Mouse (Mus musculus) midbrain, embryonic 12.5 days (tissue): Measurements from ENCODE around the gene Rnf212. TPM values are rescaled to one million over a fixed set of nuclear protein-coding genes. Genes with fewer than 3 reads are reported as not detected.

Experiments used
- ATAC-seq: fragments of 200-750 bp; cut with Nextera tagmentation; 2 replicates; pipeline ENCODE4 v1.8.0; 2017; ENCODE audit warnings: low read depth, moderate TSS enrichment, moderate library complexity; ENCODE audit not compliant: low FRiP score
- H3K27ac ChIP-seq: fragments of 300-500 bp; sonication (generic); replicated peaks from 2 replicates; pipeline ENCODE4 v1.5.1; 2016; ENCODE audit warnings: mild to moderate bottlenecking
- H3K27me3 ChIP-seq: fragments of 300-500 bp; sonication (generic); 2 replicates; pipeline ENCODE4 v1.6.1; 2016; ENCODE audit warnings: mild to moderate bottlenecking
- H3K36me3 ChIP-seq: fragments of 300-500 bp; sonication (generic); 2 replicates; pipeline ENCODE4 v1.6.1; 2016
- H3K4me1 ChIP-seq: fragments of 300-500 bp; sonication (generic); 2 replicates; pipeline ENCODE4 v1.6.1; 2016
- H3K4me2 ChIP-seq: fragments of 300-500 bp; sonication (generic); replicated peaks from 2 replicates; pipeline ENCODE4 v1.6.1; 2016; ENCODE audit warnings: mild to moderate bottlenecking, moderate library complexity
- H3K4me3 ChIP-seq: fragments of 300-500 bp; sonication (generic); 2 replicates; pipeline ENCODE4 v1.5.1; 2016; ENCODE audit warnings: mild to moderate bottlenecking
- H3K9ac ChIP-seq: fragments of 300-500 bp; sonication (generic); replicated peaks from 2 replicates; pipeline ENCODE4 v1.6.1; 2016; ENCODE audit warnings: mild to moderate bottlenecking, moderate library complexity
- H3K9me3 ChIP-seq: fragments of 300-500 bp; sonication (generic); 2 replicates; pipeline ENCODE4 v1.6.1; 2016; ENCODE audit warnings: mild to moderate bottlenecking
- WGBS: fragments of 180-500 bp; shearing (Covaris S2); methylation state at CpG from one replicate; pipeline ENCODE4 v1.1.7; 2016; 5-methylcytosine and 5-hydroxymethylcytosine counted together
- polyA plus RNA-seq: library from polyadenylated mRNA; unstranded; fragments of >200 nt; fragmentation: Nextera tagmentation; extraction: Ambion mirVana; gene quantifications from 2 replicates; pipeline ENCODE4 v1.2.1, GENCODE M21; 2016

Rnf212 gene
- polyA plus RNA-seq, 1 experiment from 2014 or later: not detected

DNA sequence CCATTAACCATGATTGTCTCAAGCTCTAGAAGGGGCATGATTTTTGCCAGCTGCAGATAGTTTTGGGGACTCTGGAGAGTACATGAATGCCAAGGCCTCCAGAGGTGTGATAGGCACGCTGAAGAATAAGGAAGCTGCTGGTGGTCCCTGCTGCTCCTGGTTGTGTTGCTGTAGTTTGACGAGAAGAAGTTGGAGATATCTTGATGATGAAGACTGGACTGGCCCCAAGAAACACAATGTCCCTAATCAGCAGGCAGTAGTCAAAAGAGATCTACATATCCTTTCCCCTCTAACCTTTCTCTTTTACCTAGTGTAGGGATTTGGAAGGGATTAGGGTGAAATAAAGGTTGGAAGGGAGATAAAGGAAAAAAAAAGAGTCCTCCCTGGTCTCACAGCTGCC, 32.2 kb downstream of the Rnf212 start:
- H3K36me3 ChIP-seq: no peaks in the 10 kb centered on the region
- no peak for ATAC-seq
- no peak overlapping the region for H3K4me3 ChIP-seq
- H3K27ac ChIP-seq: no peak overlapping the region
- H3K9me3 ChIP-seq: no peaks in the 10 kb centered on the region
- H3K27me3 ChIP-seq: no peaks in the 10 kb centered on the region
- 64% methylated on average over 2 of the region's 2 CpGs for WGBS
- H3K4me1 ChIP-seq: no peaks in the 10 kb centered on the region
- no peak overlapping the region for H3K9ac ChIP-seq
- H3K4me2 ChIP-seq: no peak overlapping the region

DNA sequence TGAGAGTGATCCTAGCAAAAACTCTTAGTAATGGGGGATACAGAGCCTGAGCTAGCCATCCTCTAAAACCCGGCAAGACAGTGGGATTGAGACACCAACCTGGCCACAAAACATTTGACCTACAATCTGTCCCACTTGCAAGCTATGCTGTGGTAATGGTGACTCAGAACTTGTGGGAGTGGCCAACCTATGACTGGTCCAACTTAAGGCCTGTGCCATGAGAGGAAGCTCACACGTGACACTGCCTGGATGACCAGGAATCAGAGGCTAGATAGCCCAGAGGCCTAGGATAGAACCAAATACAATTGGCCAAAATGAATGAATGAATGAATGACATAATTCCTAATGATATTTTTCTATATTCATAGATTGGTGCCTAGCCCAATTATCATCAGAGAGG, 32.9 kb downstream of the Rnf212 start:
- no peaks in the 10 kb centered on the region for H3K4me1 ChIP-seq
- H3K4me3 ChIP-seq: no peak overlapping the region
- no peak overlapping the region for H3K4me2 ChIP-seq
- ATAC-seq: no peak
- H3K36me3 ChIP-seq: no peaks in the 10 kb centered on the region
- H3K9ac ChIP-seq: no peak overlapping the region
- no peaks in the 10 kb centered on the region for H3K27me3 ChIP-seq
- H3K27ac ChIP-seq: no peak overlapping the region
- 93% methylated on average over 2 of the region's 2 CpGs for WGBS
- H3K9me3 ChIP-seq: no peaks in the 10 kb centered on the region

DNA sequence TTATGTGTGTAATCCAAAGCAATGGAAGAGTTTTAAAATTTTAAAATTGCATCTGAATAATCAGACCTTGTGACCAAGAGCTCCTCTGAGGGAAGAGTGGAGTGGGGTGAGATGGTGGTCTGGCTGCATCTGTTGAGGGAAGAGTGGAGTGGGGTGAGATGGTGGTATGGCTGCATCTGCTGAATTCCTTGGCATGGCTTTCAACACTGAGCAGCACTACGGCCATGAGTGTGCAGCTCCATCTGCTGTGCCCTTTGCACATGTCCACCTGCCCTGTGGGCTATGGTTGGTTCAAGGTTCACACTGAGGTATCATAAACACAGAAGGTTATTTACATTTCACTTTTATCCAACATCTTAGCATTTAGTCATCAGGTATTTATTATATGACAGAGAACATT, 47.4 kb downstream of the Rnf212 start:
- H3K4me2 ChIP-seq: no peak overlapping the region

DNA sequence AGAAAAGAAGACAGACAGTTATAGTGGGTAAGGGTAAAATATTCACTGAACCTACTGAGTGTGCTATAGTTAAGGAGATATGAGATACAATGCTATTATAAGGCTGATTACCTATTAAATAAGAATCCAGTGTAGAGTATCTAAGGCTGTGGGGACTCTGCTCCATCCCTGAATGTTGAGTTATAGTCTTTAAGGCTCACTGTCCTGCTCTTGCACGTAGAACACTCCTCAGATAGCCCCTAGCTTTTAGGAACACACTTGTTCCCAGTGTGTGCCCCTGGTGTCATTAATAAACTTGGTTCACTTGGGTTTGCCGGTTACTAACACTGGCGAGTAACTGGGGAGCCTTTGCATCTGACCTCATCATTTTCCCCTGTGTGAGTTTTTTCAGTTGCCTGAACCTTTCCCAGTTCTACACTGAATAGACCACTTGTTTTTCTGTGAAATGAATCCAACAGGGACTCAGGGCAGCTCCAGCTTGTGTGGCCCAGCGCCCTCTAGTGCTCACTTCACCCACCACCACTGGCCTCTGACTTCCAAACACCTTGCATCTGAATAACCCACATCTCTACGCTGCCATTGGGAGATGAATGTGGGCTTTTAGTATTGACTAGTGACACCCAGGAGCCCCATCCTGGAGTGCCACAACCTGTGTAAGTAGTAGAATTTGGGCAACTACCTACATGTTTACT, 48.1 kb downstream of the Rnf212 start:
- no peaks in the 10 kb centered on the region for H3K9me3 ChIP-seq
- no peaks in the 10 kb centered on the region for H3K4me1 ChIP-seq
- H3K9ac ChIP-seq: no peak overlapping the region
- peak; percentile 87; the same call in 1 of the 2 replicates for ATAC-seq
- H3K27me3 ChIP-seq: no peaks in the 10 kb centered on the region
- H3K4me2 ChIP-seq: no peak overlapping the region
- 28% methylated on average over 5 of the region's 5 CpGs for WGBS
- H3K36me3 ChIP-seq: no peaks in the 10 kb centered on the region
- H3K4me3 ChIP-seq: no peak overlapping the region
- no peak overlapping the region for H3K27ac ChIP-seq

More for the DNA sequence above, 47.4 kb downstream of the Rnf212 start:
- no peaks in the 10 kb centered on the region for H3K27me3 ChIP-seq
- H3K9ac ChIP-seq: no peak overlapping the region
- no peaks in the 10 kb centered on the region for H3K9me3 ChIP-seq
- H3K4me3 ChIP-seq: no peak overlapping the region
- 84% methylated on average over 1 of the region's 1 CpGs for WGBS
- no peaks in the 10 kb centered on the region for H3K4me1 ChIP-seq
- ATAC-seq: no peak
- H3K27ac ChIP-seq: no peak overlapping the region
- no peaks in the 10 kb centered on the region for H3K36me3 ChIP-seq

DNA sequence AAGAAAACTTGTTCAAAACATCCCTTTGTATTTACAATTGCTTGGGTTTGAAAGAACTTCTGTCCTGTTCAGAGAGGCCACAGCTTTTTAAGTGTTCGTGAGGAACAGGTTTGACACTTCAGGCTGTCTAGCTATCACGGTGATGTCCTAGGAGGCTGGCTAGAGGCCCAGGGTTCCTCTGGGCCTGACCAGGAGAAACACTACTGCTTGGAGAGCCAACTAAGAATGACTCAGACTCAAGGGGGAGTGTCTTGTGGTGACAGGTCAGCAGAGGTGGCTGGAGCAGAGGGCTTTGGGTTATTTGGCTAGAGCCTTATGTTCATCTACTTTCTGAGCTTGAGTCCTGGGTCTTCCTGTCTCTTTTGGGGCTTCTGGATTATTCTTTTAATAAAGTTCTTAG, 50.8 kb downstream of the Rnf212 start:
- 77% methylated on average over 2 of the region's 2 CpGs for WGBS
- no peaks in the 10 kb centered on the region for H3K4me1 ChIP-seq
- no peak overlapping the region for H3K4me2 ChIP-seq
- no peaks in the 10 kb centered on the region for H3K27me3 ChIP-seq
- H3K9me3 ChIP-seq: no peaks in the 10 kb centered on the region
- H3K36me3 ChIP-seq: no peaks in the 10 kb centered on the region
- no peak overlapping the region for H3K4me3 ChIP-seq
- no peak for ATAC-seq
- H3K27ac ChIP-seq: no peak overlapping the region
- H3K9ac ChIP-seq: no peak overlapping the region

DNA sequence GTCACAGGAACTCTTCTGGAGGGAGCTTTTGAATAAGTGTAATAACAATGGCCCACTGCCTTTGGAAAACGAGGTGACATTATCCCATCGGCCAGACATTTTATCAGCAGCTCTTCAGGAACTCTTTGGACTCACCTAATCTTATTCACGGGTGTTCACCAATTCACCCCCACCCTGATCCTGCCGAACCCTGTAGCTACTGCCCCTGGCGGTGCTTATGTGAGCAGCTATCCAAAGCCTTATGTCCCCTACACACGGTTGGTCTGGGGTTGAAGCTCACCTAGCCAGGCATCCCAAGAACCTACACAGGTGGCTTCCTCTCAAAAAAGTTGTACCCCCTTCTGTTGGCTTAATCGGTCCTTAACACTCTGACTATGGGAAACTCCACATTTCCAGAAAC, 55.0 kb downstream of the Rnf212 start:
- Histone ChIP-seq H3K4me2 (no peak overlapping the region), H3K36me3 (no peaks in the 10 kb centered on the region), H3K27me3 (no peaks in the 10 kb centered on the region), H3K9ac (no peak overlapping the region), H3K9me3 (no peaks in the 10 kb centered on the region), H3K4me3 (no peak overlapping the region), H3K4me1 (peaks cover 5% of the 10 kb centered on the region; the same call in 1 of the 2 replicates), H3K27ac (no peak overlapping the region)
- no peak for ATAC-seq
- 73% methylated on average over 7 of the region's 7 CpGs for WGBS

DNA sequence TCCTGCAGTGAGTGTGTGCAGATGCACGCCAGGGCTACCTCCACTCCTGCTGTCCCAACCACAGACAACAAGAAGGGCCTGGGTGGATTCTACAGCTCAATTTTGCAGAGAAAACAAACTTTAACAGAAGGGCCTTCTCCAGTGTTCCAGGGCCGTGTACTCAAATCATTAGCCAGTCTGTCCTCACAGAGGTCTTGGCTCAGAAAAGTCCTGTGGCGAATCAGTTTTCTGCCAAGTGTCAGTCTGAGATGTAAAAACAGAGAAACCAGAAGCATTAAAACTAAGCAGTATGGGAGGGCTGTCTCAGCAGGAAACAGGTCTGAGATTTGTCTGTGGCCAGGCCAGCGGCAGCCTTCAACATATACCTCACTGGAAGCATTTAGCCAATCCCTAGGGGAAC, 56.7 kb downstream of the Rnf212 start:
- no peaks in the 10 kb centered on the region for H3K36me3 ChIP-seq
- H3K27me3 ChIP-seq: no peaks in the 10 kb centered on the region
- H3K27ac ChIP-seq: no peak overlapping the region
- H3K9me3 ChIP-seq: no peaks in the 10 kb centered on the region
- peaks cover 5% of the 10 kb centered on the region; the same call in 1 of the 2 replicates for H3K4me1 ChIP-seq
- no peak overlapping the region for H3K9ac ChIP-seq
- H3K4me2 ChIP-seq: no peak overlapping the region
- no peak for ATAC-seq
- H3K4me3 ChIP-seq: no peak overlapping the region
- WGBS: 44% methylated on average over 4 of the region's 4 CpGs

DNA sequence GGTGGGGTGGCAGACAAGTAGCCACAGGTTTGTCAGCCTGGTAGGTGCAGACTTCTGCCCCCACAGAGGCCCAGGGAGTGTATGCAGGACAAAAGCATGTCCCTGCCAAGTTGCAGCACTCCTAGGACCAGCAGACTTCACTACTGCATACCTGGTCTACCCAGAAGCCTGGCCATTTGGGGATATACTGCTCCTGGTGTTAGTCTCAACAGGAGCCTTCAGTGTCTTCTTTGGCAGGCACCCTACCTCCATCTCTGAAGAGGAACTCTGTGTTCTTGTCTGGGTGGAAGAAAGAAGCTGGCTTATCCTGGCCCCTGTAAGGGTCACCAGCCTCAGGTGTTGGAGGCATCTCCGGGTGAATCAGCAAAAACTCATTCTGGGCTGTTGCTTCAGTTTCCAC, 58.8 kb downstream of the Rnf212 start:
- H3K9ac ChIP-seq: no peak overlapping the region
- peaks cover 5% of the 10 kb centered on the region; the same call in 1 of the 2 replicates for H3K4me1 ChIP-seq
- no peak overlapping the region for H3K4me3 ChIP-seq
- H3K9me3 ChIP-seq: no peaks in the 10 kb centered on the region
- H3K36me3 ChIP-seq: no peaks in the 10 kb centered on the region
- no peaks in the 10 kb centered on the region for H3K27me3 ChIP-seq
- 80% methylated on average over 1 of the region's 1 CpGs for WGBS
- ATAC-seq: no peak
- H3K4me2 ChIP-seq: no peak overlapping the region
- H3K27ac ChIP-seq: no peak overlapping the region

DNA sequence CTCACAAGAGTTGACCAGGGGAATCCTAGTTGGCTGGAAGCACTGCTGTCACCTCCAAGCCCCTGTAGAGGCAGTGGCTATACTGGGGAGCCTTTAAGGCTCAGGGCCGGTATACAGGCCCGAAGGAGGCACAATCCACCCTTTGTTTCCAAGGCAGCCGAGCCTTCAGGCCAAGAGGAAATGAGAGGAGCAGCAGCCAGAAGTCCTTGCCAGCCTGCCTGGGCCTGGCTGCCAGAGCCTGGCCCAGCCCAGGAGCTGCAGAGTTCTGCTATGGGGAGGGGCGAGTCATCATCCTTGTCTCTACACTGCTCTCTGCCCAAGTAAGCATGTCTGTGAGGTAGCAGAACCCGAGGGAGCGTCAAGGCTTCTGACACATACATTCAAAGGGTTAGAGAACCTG, 60.6 kb downstream of the Rnf212 start:
- Histone ChIP-seq H3K9ac (no peak overlapping the region), H3K27ac (no peak overlapping the region), H3K36me3 (no peaks in the 10 kb centered on the region), H3K9me3 (no peaks in the 10 kb centered on the region), H3K27me3 (no peaks in the 10 kb centered on the region), H3K4me3 (no peak overlapping the region), H3K4me1 (peaks cover 5% of the 10 kb centered on the region; the same call in 1 of the 2 replicates), H3K4me2 (no peak overlapping the region)
- WGBS: 66% methylated on average over 6 of the region's 6 CpGs
- ATAC-seq: no peak

DNA sequence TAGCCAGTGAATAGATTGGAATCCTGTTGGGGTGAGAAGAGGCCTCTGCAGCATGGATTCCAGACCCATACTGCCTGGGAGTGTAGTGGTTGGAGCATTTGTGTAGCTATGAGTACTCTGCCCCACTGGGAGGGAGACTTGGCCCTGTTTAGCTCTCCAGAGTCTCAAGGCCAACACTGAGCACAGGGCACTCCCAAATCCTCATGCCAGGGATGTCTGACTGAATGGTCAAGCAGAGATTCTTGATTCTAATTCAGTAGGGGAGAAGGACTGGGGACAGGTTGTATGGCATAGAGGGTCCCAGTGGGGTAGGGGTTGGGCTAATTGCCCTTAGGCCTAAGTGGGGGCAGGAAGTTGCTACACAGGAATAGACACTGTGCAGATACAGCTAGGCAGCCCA, 61.1 kb downstream of the Rnf212 start:
- no peak overlapping the region for H3K4me2 ChIP-seq
- H3K4me1 ChIP-seq: peaks cover 5% of the 10 kb centered on the region; the same call in 1 of the 2 replicates
- no peaks in the 10 kb centered on the region for H3K9me3 ChIP-seq
- H3K36me3 ChIP-seq: no peaks in the 10 kb centered on the region
- H3K27me3 ChIP-seq: no peaks in the 10 kb centered on the region
- no peak for ATAC-seq
- no peak overlapping the region for H3K9ac ChIP-seq
- H3K4me3 ChIP-seq: no peak overlapping the region
- no peak overlapping the region for H3K27ac ChIP-seq

DNA sequence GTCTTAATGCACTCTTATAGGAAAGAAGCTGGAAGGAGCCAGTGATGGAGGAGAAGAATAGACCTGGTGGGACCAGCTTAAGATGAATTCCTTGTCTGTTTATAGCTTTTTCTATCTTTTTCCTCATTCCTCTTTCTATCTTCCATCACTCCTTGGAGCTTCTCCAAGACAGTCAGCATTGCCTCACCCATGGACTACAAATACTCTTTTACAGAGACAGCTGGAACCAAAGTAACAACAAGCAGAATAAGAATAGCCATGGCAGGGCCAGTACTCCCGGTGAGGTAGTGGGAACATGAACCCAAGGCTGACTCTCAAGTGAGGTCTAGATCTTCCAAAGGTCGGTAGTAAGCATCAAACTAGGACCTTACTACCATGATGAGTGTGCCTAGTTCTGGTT, 61.7 kb downstream of the Rnf212 start:
- H3K9me3 ChIP-seq: no peaks in the 10 kb centered on the region
- H3K4me3 ChIP-seq: no peak overlapping the region
- ATAC-seq: no peak
- 0 out of 2 replicates have a peak, but pooled peaks cover 4% of the 10 kb centered on the region for H3K36me3 ChIP-seq
- 75% methylated on average over 2 of the region's 2 CpGs for WGBS
- no peak overlapping the region for H3K9ac ChIP-seq
- no peak overlapping the region for H3K4me2 ChIP-seq
- H3K4me1 ChIP-seq: peaks cover 5% of the 10 kb centered on the region; the same call in 1 of the 2 replicates
- H3K27ac ChIP-seq: no peak overlapping the region
- no peaks in the 10 kb centered on the region for H3K27me3 ChIP-seq

DNA sequence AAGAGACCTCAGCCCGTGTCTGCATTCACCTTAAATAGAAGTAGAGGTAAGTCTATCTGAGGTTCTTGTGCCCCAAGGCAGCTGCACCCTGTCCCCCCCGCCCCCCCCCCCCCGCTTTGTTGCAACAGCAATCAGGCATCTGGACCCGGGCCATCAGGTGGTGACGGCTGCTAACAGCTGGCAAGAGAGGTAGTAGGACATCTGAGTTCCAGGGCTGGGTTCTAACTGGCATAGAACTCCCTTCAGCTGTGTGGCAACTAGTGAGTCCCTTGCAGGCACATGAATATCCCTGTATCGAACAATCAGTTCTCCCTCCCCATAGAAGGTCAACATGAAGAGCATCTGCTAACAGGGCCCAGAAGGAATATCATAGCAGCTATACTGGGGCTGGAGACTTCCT, 62.8 kb downstream of the Rnf212 start:
- no peak for ATAC-seq
- WGBS: 83% methylated on average over 6 of the region's 6 CpGs
- H3K27me3 ChIP-seq: no peaks in the 10 kb centered on the region
- H3K9me3 ChIP-seq: no peaks in the 10 kb centered on the region
- no peak overlapping the region for H3K9ac ChIP-seq
- H3K4me3 ChIP-seq: no peak overlapping the region
- H3K27ac ChIP-seq: no peak overlapping the region
- no peak overlapping the region for H3K4me2 ChIP-seq
- H3K4me1 ChIP-seq: no peaks in the 10 kb centered on the region
- H3K36me3 ChIP-seq: 0 out of 2 replicates have a peak, but pooled peaks cover 10% of the 10 kb centered on the region
